Comparison of ENCODE assay signal across 23 mouse cellular contexts in genomic region chr12:105271016-105271965, GRCm38 (mm10). TPM values are rescaled to one million over a fixed set of nuclear protein-coding genes. Genes with fewer than 3 reads are reported as not detected.
DNase-seq lines count a peak whose midpoint lies in the region; ATAC-seq and TF ChIP-seq lines count a peak whose summit lies in the region.
"Had no signal": no experiment of that assay in that cellular context is flagged by ENCODE, and none has a peak within 500 bp of the region (broad histone marks: within the 10 kb centered on the region; RNA-seq: fewer than 3 reads in every experiment).

No protein-coding gene starts in this region.

- no peak overlapping the region for H3K4me3 ChIP-seq in hindbrain, embryonic 13.5 days
- H3K4me3 ChIP-seq in hindbrain, embryonic 12.5 days: no peak overlapping the region
- H3K4me3 ChIP-seq in lung, embryonic 14.5 days (ENCODE audit: low read depth, low read length): no peak overlapping the region
- no peak overlapping the region for H3K4me3 ChIP-seq in neural tube, embryonic 15.5 days (replicated peaks)
- H3K4me3 ChIP-seq in forebrain, embryonic 11.5 days (ENCODE audit: low read depth, low read length): no peak overlapping the region
- H3K4me3 ChIP-seq in intestine, embryonic 15.5 days (replicated peaks): no peak overlapping the region
- H3K4me3 ChIP-seq: forebrain, embryonic 10.5 days; heart, embryonic 13.5 days; limb, embryonic 13.5 days; liver, embryonic 13.5 days; lung, embryonic 15.5 days had no signal

- peaks cover 5% of the 10 kb centered on the region for H3K4me1 ChIP-seq in hindbrain, embryonic 13.5 days (replicated peaks)
- 0 out of 2 replicates have a peak, but pooled peaks cover 3% of the 10 kb centered on the region for H3K4me1 ChIP-seq in hindbrain, embryonic 12.5 days
- H3K4me1 ChIP-seq in lung, embryonic 14.5 days (ENCODE audit: insufficient read depth): no peaks in the 10 kb centered on the region
- 0 out of 2 replicates have a peak, but pooled peaks cover 9% of the 10 kb centered on the region for H3K4me1 ChIP-seq in neural tube, embryonic 15.5 days
- no peaks in the 10 kb centered on the region for H3K4me1 ChIP-seq in forebrain, embryonic 11.5 days (replicated peaks; ENCODE audit: control insufficient read depth, insufficient read depth, low read length)
- H3K4me1 ChIP-seq in intestine, embryonic 15.5 days (replicated peaks): no peaks in the 10 kb centered on the region
- H3K4me1 ChIP-seq: forebrain, embryonic 10.5 days; heart, embryonic 13.5 days; limb, embryonic 13.5 days; liver, embryonic 13.5 days; lung, embryonic 15.5 days had no signal

- H3K36me3 ChIP-seq in hindbrain, embryonic 13.5 days: no peaks in the 10 kb centered on the region
- no peaks in the 10 kb centered on the region for H3K36me3 ChIP-seq in hindbrain, embryonic 12.5 days
- H3K36me3 ChIP-seq in lung, embryonic 14.5 days (ENCODE audit: insufficient read depth): no peaks in the 10 kb centered on the region
- no peaks in the 10 kb centered on the region for H3K36me3 ChIP-seq in neural tube, embryonic 15.5 days
- H3K36me3 ChIP-seq in forebrain, embryonic 11.5 days (ENCODE audit: control insufficient read depth, insufficient read depth, low read length): no peaks in the 10 kb centered on the region
- H3K36me3 ChIP-seq in intestine, embryonic 15.5 days: no peaks in the 10 kb centered on the region
- H3K36me3 ChIP-seq: forebrain, embryonic 10.5 days; heart, embryonic 13.5 days; limb, embryonic 13.5 days; liver, embryonic 13.5 days; lung, embryonic 15.5 days had no signal

- 54% methylated on average over 17 of the region's 17 CpGs for WGBS in hindbrain, embryonic 13.5 days
- WGBS in hindbrain, embryonic 12.5 days: 56% methylated on average over 17 of the region's 17 CpGs
- WGBS in lung, embryonic 14.5 days: 25% methylated on average over 17 of the region's 17 CpGs
- 53% methylated on average over 17 of the region's 17 CpGs for WGBS in neural tube, embryonic 15.5 days
- 74% methylated on average over 17 of the region's 17 CpGs for WGBS in forebrain, embryonic 11.5 days
- 53% methylated on average over 17 of the region's 17 CpGs for WGBS in intestine, embryonic 15.5 days

- H3K27me3 ChIP-seq in hindbrain, embryonic 13.5 days: no peaks in the 10 kb centered on the region
- H3K27me3 ChIP-seq in hindbrain, embryonic 12.5 days: no peaks in the 10 kb centered on the region
- no peaks in the 10 kb centered on the region for H3K27me3 ChIP-seq in lung, embryonic 14.5 days (ENCODE audit: insufficient read depth, low read length)
- no peaks in the 10 kb centered on the region for H3K27me3 ChIP-seq in neural tube, embryonic 15.5 days (replicated peaks)
- H3K27me3 ChIP-seq in forebrain, embryonic 11.5 days (ENCODE audit: control insufficient read depth, insufficient read depth, low read length): no peaks in the 10 kb centered on the region
- no peaks in the 10 kb centered on the region for H3K27me3 ChIP-seq in intestine, embryonic 15.5 days (replicated peaks)
- H3K27me3 ChIP-seq: liver, embryonic 13.5 days; lung, embryonic 15.5 days had no signal

- DNase-seq in lung, embryonic 14.5 days: peak; percentile 28
- DNase-seq in lung, postnatal 14 days: no peak
- DNase-seq in forelimb bud, embryonic 11.5 days (ENCODE audit: low read depth, low spot score): peak; percentile 36
- no peak for DNase-seq in forebrain, embryonic 11.5 days (ENCODE audit: low spot score)
- DNase-seq: adrenal gland, postnatal 25 days; cerebellum, adult 11-12 months; cerebellum, postnatal 14 days; heart, postnatal 36 days; kidney, postnatal 4 days; liver, embryonic 13.5 days had no signal

- no peak overlapping the region for H3K4me2 ChIP-seq in hindbrain, embryonic 13.5 days
- no peak overlapping the region for H3K4me2 ChIP-seq in hindbrain, embryonic 12.5 days (replicated peaks)
- H3K4me2 ChIP-seq in lung, embryonic 14.5 days: no peak overlapping the region
- no peak overlapping the region for H3K4me2 ChIP-seq in neural tube, embryonic 15.5 days
- H3K4me2 ChIP-seq in forebrain, embryonic 11.5 days (ENCODE audit: low read depth, low read length, severe bottlenecking): no peak overlapping the region
- H3K4me2 ChIP-seq in intestine, embryonic 15.5 days (replicated peaks): no peak overlapping the region
- H3K4me2 ChIP-seq: heart, embryonic 13.5 days; limb, embryonic 13.5 days; liver, embryonic 13.5 days; lung, embryonic 15.5 days had no signal

- no peak overlapping the region for H3K9ac ChIP-seq in hindbrain, embryonic 13.5 days
- no peak overlapping the region for H3K9ac ChIP-seq in hindbrain, embryonic 12.5 days
- H3K9ac ChIP-seq in lung, embryonic 14.5 days: no peak overlapping the region
- H3K9ac ChIP-seq in neural tube, embryonic 15.5 days (replicated peaks): no peak overlapping the region
- no peak overlapping the region for H3K9ac ChIP-seq in forebrain, embryonic 11.5 days (ENCODE audit: low read length)
- H3K9ac ChIP-seq in intestine, embryonic 15.5 days: no peak overlapping the region
- H3K9ac ChIP-seq: heart, embryonic 13.5 days; limb, embryonic 13.5 days; liver, embryonic 13.5 days; lung, embryonic 15.5 days had no signal

- peak; percentile 47; the same call in 1 of the 2 replicates for ATAC-seq in hindbrain, embryonic 13.5 days (ENCODE audit: low FRiP score)
- no peak for ATAC-seq in hindbrain, embryonic 12.5 days (ENCODE audit: low FRiP score)
- no peak for ATAC-seq in lung, embryonic 14.5 days (ENCODE audit: insufficient read depth)
- peak; percentile 51; the same call in 1 of the 2 replicates for ATAC-seq in neural tube, embryonic 15.5 days (ENCODE audit: low FRiP score)
- no peak for ATAC-seq in forebrain, embryonic 11.5 days (replicated peaks; ENCODE audit: low FRiP score)
- no peak for ATAC-seq in intestine, embryonic 15.5 days
- ATAC-seq: intestine, embryonic 16.5 days had no signal

- no peak for TF ChIP-seq CTCF in lung, embryonic 14.5 days (IDR thresholded peaks at IDR 0.05; ENCODE audit: low read depth)

- peak overlapping the region; percentile 63 for H3K27ac ChIP-seq in hindbrain, embryonic 13.5 days
- H3K27ac ChIP-seq in hindbrain, embryonic 12.5 days: no peak overlapping the region
- no peak overlapping the region for H3K27ac ChIP-seq in lung, embryonic 14.5 days (ENCODE audit: low read depth)
- 0 out of 2 replicates have a peak overlapping the region, but pooled peaks have one; percentile 6 for H3K27ac ChIP-seq in neural tube, embryonic 15.5 days (replicated peaks)
- no peak overlapping the region for H3K27ac ChIP-seq in forebrain, embryonic 11.5 days (ENCODE audit: low read depth, low read length)
- H3K27ac ChIP-seq in intestine, embryonic 15.5 days: no peak overlapping the region
- H3K27ac ChIP-seq: forebrain, embryonic 10.5 days; heart, embryonic 13.5 days; limb, embryonic 13.5 days; liver, embryonic 13.5 days; lung, embryonic 15.5 days; macrophage had no signal

- no peaks in the 10 kb centered on the region for H3K9me3 ChIP-seq in hindbrain, embryonic 13.5 days
- no peaks in the 10 kb centered on the region for H3K9me3 ChIP-seq in hindbrain, embryonic 12.5 days (replicated peaks)
- H3K9me3 ChIP-seq in lung, embryonic 14.5 days (ENCODE audit: low read depth, low read length): no peaks in the 10 kb centered on the region
- no peaks in the 10 kb centered on the region for H3K9me3 ChIP-seq in neural tube, embryonic 15.5 days (replicated peaks)
- H3K9me3 ChIP-seq in forebrain, embryonic 11.5 days (ENCODE audit: control insufficient read depth, low read length): no peaks in the 10 kb centered on the region
- no peaks in the 10 kb centered on the region for H3K9me3 ChIP-seq in intestine, embryonic 15.5 days
- H3K9me3 ChIP-seq: forebrain, embryonic 10.5 days; heart, embryonic 13.5 days; limb, embryonic 13.5 days; lung, embryonic 15.5 days had no signal

RNA-seq across cellular contexts. Expression of gene Tcl1, which starts 48.7 kb away (rescaled TPM):
- polyA plus RNA-seq in hindbrain, embryonic 13.5 days (2015; fragmentation: Nextera tagmentation; extraction: Ambion mirVana): not detected in 2 replicates
- not detected in 2 replicates for polyA plus RNA-seq in hindbrain, embryonic 12.5 days (2016; fragmentation: Nextera tagmentation; extraction: Ambion mirVana)
- not detected in 2 replicates for polyA plus RNA-seq in lung, embryonic 14.5 days (2014; fragmentation: Nextera tagmentation; extraction: Ambion mirVana)
- polyA plus RNA-seq in neural tube, embryonic 15.5 days (2015; fragmentation: Nextera tagmentation; extraction: Ambion mirVana): not detected in 2 replicates
- not detected in 2 replicates for polyA plus RNA-seq in forebrain, embryonic 11.5 days (2014; fragmentation: Nextera tagmentation; extraction: Ambion mirVana)
- not detected in 2 replicates for polyA plus RNA-seq in intestine, embryonic 15.5 days (2015; fragmentation: Nextera tagmentation; extraction: Ambion mirVana)
- polyA plus RNA-seq: forebrain, embryonic 10.5 days; frontal cortex, adult 2 months; heart, embryonic 13.5 days; intestine, embryonic 16.5 days; liver, embryonic 13.5 days; lung, embryonic 15.5 days; macrophage; neural tube, embryonic 11.5 days; small intestine, adult 2 months had no signal

Comparison
In these comparisons a context has a peak if more than half of its experiments do, and no peak if none do; other contexts are left out.
1. ATAC-seq: peak in hindbrain, embryonic 13.5 days (single experiment) and neural tube, embryonic 15.5 days (single experiment); none in hindbrain, embryonic 12.5 days (single experiment), lung, embryonic 14.5 days (single experiment), forebrain, embryonic 11.5 days (single experiment) and intestine, embryonic 15.5 days (single experiment).
2. H3K27ac ChIP-seq: peak in hindbrain, embryonic 13.5 days (single experiment) and neural tube, embryonic 15.5 days (single experiment); none in hindbrain, embryonic 12.5 days (single experiment), lung, embryonic 14.5 days (single experiment), forebrain, embryonic 11.5 days (single experiment) and intestine, embryonic 15.5 days (single experiment).
3. DNase-seq: peak in lung, embryonic 14.5 days (single experiment) and forelimb bud, embryonic 11.5 days (single experiment); none in lung, postnatal 14 days (single experiment) and forebrain, embryonic 11.5 days (single experiment).